Mouse (Mus musculus) Muller cell, postnatal 12 days (primary cell): Measurements from ENCODE around the gene Nudt13.
"Not testable (repeated sequence)": the region's sequence is repeated elsewhere in the genome, so short reads cannot be mapped to it uniquely, and the experiment has no call there.

ENCODE experiments used
- DNase-seq: peaks from one replicate; pipeline ENCODE4 v3.0.0-alpha.2; 2015; ENCODE audit errors: inconsistent ontology term

Gene Nudt13

DNA sequence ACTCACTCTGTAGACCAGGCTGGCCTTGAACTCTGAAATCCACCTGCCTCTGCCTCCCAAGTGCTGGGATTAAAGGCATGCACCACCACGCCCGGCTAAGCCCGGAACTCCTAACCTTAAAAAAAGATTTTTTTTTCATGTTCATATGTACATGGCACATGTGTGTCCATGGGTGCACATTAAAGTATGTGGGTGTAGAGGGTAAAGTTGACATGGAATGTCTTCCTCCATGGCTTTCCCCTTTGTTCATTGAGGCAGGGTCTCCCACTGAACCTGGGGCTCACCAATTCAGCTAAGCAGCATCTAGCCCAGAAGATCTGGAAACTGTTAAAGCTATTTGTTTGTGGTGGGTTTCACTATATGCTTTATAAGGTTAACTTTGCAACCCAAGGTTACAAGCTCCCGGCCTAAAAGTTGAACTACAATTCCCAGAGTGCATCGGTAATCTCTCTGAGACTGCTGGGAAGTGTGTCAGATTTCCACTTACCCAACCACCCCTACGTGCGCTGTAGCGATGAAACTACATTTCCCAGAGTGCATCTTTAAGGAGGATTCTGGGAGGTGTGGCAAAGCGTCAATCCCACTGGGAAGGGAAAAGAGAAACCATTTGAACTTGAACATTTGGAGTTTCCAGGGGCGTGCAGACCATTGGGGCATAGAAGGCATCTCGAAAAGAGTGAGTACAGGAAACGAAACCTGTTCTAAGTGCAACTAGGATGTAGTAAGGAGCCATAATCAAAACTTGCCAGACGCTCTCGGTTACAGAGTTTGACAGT, at the start of gene Nudt13:
Gene Nudt13 (plus strand): TSS at position 581 of the 776 bp plus-strand sequence.
- DNase-seq = peak; percentile 88

GRCm38 (mm10) chr14:20245318-20245717, 49.2 kb upstream of the Nudt13 start:
- DNase-seq = no peak

GRCm38 (mm10) chr14:20245861-20246260, 48.6 kb upstream of the Nudt13 start:
- DNase-seq = no peak

DNA sequence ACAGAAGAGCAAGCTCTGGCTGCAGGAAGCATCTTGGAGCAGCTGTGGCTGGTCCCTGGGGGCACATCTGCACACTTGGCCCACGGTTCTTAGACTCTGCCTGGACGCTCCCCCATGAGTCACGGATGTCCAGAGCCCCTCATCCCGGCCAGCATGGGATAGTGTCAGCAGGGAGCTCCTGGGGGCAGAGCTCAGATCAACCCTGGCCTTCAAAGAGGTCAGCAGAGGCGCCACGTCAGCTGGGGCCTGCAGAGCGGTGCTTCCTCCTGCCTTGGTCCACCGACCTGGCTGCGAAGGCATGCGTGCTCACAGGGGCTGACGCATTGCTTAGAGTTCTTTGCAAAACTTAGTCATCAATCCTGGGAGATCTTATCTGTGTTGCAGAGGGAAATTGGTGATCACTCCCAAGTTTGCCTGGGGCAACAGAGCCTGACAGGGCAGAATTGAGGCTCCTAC, 47.7 kb upstream of the Nudt13 start:
- peak; percentile 22 for DNase-seq

GRCm38 (mm10) chr14:20248001-20248400, 46.5 kb upstream of the Nudt13 start:
- DNase-seq = no peak

DNA sequence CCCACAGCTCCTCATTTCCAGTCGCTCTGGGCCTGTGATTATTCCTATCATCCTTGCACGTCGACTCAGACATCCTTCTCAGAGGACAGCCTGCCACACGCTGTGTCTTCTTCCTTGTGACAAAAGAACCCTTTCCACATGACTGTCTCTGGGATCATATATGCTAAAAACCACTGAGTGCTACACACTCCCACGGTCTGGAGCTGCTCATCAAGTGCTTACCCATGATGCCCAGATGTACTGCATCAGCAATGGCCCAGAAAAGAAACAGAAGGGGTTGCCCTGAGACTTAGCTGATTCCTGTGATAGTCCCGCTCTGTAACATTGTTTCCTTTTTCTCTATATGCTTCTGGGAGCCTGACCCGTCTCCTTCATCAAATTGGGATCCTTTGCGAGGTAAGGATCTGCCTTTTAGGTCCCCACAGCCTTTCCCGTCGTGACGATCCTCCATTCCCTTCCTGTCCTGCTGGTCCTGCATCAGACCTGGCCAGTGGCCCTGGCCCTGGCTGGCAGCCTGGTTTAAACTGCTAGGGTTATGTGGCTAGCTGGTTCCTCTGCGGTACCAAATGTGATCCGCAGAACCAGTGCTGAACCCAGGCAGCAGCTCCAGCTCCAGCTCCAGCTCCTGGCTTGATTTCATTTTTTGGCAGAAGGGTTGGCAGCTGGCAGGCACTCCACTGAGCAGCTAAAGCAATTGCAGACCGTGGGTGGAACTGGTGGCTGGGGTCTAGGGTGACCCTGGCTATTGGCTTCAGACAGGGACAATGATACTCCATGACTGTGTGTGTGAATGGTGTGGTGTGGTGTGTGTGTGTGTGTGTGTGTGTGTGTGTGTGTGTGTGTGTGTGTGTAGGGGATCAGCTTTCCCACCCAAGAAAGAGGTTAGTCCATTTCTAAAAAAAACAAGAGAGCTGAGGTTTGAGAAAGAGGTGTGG, 44.0 kb upstream of the Nudt13 start:
- DNase-seq = peak; percentile 71

DNA sequence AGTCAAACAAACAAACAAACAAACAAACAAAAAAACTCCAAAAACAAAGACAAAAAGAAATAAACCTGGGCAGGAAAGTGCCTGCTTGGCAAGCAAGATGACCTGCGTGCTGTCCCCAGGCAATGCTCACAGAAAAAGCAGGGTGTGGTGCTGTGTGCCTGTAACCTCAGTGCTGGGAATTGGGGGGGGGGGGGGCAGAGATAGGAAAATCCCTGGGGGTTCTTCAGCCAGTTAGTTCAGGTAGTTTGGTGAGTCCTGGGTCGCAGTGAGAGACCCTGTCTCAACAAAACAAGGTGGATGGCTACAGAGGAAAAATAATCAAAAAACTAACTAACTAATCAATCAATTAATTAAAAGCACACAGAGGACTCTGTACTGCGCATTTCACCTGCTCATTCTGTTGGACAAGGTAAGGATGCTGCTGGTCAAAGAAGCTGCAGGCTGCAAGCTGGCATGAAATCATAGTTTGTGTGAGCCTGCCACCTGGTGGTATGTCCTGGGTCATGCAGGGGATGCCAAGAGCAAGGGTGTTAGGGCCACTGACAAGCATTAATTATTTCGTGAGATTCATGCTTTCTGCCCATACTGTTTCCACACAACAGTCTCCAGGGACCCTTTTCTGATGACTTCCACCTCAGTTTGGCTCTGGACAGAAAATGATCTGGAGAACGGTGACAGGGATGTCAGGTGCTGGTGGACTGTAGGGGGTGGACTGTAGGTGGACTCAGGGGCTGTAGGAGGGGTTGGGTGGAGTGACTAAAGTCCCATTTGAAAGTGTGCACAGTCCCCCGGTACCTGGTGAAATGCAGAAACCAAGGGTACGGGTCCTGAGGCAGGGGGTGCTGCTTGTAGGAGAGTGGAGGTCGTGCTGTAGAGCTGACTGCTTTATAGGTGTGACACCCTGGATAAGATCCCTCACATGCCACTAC, 36.0 kb upstream of the Nudt13 start:
- DNase-seq = peak; percentile 37

DNA sequence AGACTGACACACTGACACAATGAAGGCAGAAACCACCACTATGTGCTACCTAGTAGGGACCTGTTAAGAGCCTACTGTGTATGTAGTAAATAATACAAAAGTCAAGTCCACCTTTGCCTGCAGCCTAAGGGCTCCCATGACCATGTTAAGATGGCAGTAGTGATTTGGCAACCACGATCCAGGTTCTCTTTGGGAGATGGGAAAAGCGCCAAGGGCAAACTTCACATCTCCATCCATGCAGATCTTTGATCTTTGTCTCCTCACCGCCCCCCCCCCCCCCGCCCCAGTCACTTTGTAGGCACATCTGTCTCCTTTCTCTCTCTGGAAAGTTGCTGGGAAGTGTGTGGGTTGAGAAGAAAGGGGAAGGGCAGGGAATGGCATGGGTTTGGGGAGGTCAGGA, 32.2 kb upstream of the Nudt13 start:
- no peak for DNase-seq

GRCm38 (mm10) chr14:20268421-20268820, 26.1 kb upstream of the Nudt13 start:
- no peak for DNase-seq

DNA sequence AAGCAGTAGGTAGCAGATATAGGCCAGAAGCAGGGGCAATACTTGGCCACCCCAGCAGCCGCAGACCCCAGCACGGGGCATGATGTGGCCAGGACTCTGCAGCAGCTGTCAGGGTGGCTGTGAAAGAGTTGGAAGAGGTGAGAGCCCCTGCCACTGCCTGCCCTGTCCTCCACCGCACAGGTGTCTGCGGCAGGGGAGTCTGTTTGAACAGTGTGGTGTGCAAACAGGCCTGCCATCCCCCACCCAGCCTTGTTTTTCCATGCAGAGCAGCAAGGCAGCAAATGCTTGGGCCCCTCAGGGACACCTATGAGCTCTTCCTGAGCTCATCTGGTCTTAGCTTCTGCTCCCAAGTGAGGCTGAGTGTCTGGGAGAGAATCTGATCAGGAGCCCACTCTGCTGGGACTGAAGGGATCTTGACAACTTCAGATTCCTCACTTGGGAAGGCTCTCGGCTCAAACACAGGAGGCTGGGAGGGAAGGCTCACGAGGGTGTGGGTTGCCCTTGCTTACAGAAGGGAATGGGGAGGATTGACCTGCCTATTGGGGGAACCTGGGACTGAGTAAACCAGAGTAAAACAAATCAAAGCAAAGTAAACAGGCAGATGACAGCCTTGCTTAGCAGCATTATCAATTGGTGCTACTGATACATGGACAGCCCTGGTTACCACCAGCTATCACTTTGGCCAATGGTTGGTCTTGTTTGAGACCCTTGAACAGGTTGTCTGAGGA, 25.3 kb upstream of the Nudt13 start, which contains the start of gene Kcnk16:
Gene Kcnk16 (minus strand): TSS at position 118 of the 728 bp plus-strand sequence.
- no peak for DNase-seq

DNA sequence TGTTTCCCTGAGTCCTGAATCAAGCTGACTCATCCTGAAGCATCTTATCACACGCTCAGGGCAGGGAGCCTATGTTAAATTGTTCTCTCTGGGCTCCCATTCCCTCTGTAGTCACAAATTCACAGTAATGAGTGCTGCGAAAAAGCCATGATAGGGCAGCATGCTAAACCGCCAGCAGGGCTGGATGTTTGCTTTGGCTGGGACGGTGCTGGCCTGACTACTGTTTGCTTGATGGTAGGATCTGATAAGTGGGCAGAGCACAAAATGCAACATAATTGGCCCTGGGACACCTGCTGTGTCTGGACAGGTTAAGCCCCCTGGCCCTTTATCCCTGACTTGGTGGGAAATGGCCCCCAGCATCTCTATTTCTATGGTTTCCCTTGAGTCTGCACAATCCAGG, 3.1 kb upstream of the Nudt13 start:
- no peak for DNase-seq

DNA sequence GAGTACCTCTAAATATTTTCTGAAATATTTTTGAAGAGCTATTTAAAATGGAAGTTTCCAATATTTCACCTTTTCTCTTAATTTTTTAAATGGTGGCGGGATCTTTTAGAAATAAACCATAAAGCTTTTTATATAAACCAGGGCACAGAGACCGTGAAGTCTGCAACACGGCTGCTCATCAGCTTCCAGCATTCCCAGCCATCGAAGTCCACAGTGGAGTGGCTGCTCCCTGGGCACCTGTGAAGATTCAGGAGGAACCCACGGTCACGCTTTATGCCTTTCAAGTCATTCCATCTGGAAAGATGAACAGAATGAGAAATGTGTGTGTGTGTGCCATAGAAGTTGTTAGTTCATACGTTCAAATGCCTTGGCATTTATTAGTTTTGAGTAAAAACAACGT, 450 bp downstream of the Nudt13 start:
- no peak for DNase-seq

DNA sequence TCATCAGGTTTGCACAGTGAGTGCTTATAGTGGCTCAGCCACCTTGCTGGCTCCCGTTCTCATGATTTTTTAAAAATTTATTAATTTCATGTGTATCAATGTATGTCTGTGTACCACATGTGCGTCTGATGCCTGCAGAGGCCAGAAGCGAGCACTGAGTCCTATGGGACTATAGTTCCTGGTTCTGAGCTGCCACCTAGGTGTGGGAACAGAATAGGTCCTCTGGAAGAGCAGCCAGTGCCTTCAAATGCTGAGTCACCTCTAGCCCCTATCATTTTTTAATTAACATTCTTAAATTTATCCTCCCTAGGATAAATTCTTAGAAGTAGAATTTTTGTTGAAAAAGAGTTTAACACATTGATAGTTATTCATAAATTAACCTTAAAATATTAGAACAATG, 3.1 kb downstream of the Nudt13 start:
- DNase-seq = peak; percentile 16

DNA sequence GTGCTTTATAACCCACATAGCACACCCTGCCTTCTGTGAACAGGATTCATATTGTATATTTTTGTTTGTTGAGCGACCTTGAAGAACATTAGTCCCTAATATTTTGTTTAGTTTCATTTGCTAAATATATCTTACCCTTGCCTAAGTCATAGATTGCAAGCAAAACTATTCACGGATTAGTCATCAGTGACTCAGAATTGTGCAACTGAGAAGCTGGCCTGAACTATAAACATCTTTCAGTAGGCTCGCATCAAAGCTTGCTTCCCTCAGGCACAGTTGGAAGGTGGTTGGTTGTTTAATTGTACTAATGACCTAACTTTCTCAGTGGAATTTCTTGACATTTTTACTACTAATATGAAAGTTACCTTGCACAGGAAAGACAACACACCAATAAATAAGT, 3.6 kb downstream of the Nudt13 start:
- peak; percentile 79 for DNase-seq

GRCm38 (mm10) chr14:20305085-20305484, 10.6 kb downstream of the Nudt13 start:
- DNase-seq = not testable (repeated sequence)

GRCm38 (mm10) chr14:20315137-20315536, 20.6 kb downstream of the Nudt13 start:
- no peak for DNase-seq

- DNase-seq = no peak
Observed at GRCm38 (mm10) chr14:20319420-20319819, 24.9 kb downstream of the Nudt13 start.

GRCm38 (mm10) chr14:20324196-20324595, 29.7 kb downstream of the Nudt13 start:
- DNase-seq = no peak

DNA sequence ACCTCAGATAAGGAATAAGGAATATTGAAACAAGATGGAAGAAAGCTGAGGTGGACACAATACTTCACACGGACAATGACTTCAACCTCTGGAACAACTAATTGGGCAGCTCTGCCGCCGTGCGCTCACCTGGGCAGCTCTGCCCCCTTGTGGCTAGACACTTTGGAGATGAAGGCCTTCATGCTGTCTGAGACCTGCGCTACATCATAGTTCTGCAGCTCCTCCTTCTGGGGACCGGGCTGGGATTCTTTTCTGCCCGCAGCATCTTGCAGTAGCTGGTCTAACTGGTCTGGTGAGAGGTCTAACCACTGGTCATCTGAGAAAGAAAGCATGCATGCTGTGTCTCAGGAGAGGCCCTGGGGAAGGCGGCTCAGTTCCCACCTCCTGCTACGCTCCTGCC, 34.0 kb downstream of the Nudt13 start:
- DNase-seq = no peak

- no peak for DNase-seq
Observed at GRCm38 (mm10) chr14:20331316-20331715, 36.8 kb downstream of the Nudt13 start.

- DNase-seq = no peak
Observed at GRCm38 (mm10) chr14:20339415-20339814, 44.9 kb downstream of the Nudt13 start.
